Mouse (Mus musculus) neutrophil, adult 5-6 weeks (primary cell): ENCODE measurements at regions not wholly inside any gene's neighbourhood (a gene's known extent, or its start where the extent isn't known, plus 50 kb on each side); places are given as distances from the start of the nearest gene placed in this dataset.

Experiments
- ATAC-seq: fragments of 151-379, 151-347 bp; 2 replicates; pipeline ENCODE4 v1.8.0; 2017; ENCODE audit warnings: mild to moderate bottlenecking, moderate TSS enrichment; ENCODE audit not compliant: insufficient number of reproducible peaks, poor library complexity, low FRiP score, severe bottlenecking; ENCODE audit errors: extremely low read depth

- ATAC-seq: peak; percentile 80
Observed at GRCm38 (mm10) chr11:45160871-45161270, 543.8 kb downstream of the Ebf1 start.

GRCm38 (mm10) chr11:45173546-45173945 is 556.4 kb downstream of the Ebf1 start:
- ATAC-seq: no peak

- no peak for ATAC-seq
Observed at GRCm38 (mm10) chr11:45174071-45174470, 557.0 kb downstream of the Ebf1 start.

GRCm38 (mm10) chr11:45174811-45175798 is 558.0 kb downstream of the Ebf1 start:
- no peak for ATAC-seq

GRCm38 (mm10) chr11:45176971-45177370 is 559.9 kb downstream of the Ebf1 start:
- ATAC-seq: no peak

GRCm38 (mm10) chr11:45178036-45178435 is 560.9 kb downstream of the Ebf1 start:
- ATAC-seq: no peak

- ATAC-seq: no peak
Observed at GRCm38 (mm10) chr11:45179019-45179418, 561.9 kb downstream of the Ebf1 start.

GRCm38 (mm10) chr11:45190601-45191370 is 573.7 kb downstream of the Ebf1 start:
- ATAC-seq: no peak

- ATAC-seq: no peak
Observed at GRCm38 (mm10) chr11:45191392-45192189, 574.5 kb downstream of the Ebf1 start.

GRCm38 (mm10) chr11:45193319-45193718 is 576.2 kb downstream of the Ebf1 start:
- ATAC-seq: no peak

GRCm38 (mm10) chr11:45199520-45199919 is 582.4 kb downstream of the Ebf1 start:
- ATAC-seq: no peak

- ATAC-seq: no peak
Observed at GRCm38 (mm10) chr11:45200714-45201405, 583.7 kb downstream of the Ebf1 start.

- ATAC-seq: no peak
Observed at GRCm38 (mm10) chr11:45203446-45203845, 586.3 kb downstream of the Ebf1 start.

GRCm38 (mm10) chr11:45206611-45207525 is 589.8 kb downstream of the Ebf1 start:
- no peak for ATAC-seq

GRCm38 (mm10) chr11:45214096-45214495 is 597.0 kb downstream of the Ebf1 start:
- ATAC-seq: peak; percentile 84

GRCm38 (mm10) chr11:45216942-45217474 is 599.9 kb downstream of the Ebf1 start:
- no peak for ATAC-seq

- no peak for ATAC-seq
Observed at GRCm38 (mm10) chr11:45219239-45219638, 602.1 kb downstream of the Ebf1 start.
